Mouse (Mus musculus) cerebellum, postnatal 14 days (tissue): ENCODE results near the gene Cd83.
A peak's percentile ranks its signal among the peaks of the same experiment; 100 is the strongest.

Experiments used
- DNase-seq, 2 experiments: peaks; one replicate each; pipeline ENCODE4 v3.0.0; 2021; ENCODE audit warnings: mixed read lengths in 2 of 2

The Cd83 gene

DNA sequence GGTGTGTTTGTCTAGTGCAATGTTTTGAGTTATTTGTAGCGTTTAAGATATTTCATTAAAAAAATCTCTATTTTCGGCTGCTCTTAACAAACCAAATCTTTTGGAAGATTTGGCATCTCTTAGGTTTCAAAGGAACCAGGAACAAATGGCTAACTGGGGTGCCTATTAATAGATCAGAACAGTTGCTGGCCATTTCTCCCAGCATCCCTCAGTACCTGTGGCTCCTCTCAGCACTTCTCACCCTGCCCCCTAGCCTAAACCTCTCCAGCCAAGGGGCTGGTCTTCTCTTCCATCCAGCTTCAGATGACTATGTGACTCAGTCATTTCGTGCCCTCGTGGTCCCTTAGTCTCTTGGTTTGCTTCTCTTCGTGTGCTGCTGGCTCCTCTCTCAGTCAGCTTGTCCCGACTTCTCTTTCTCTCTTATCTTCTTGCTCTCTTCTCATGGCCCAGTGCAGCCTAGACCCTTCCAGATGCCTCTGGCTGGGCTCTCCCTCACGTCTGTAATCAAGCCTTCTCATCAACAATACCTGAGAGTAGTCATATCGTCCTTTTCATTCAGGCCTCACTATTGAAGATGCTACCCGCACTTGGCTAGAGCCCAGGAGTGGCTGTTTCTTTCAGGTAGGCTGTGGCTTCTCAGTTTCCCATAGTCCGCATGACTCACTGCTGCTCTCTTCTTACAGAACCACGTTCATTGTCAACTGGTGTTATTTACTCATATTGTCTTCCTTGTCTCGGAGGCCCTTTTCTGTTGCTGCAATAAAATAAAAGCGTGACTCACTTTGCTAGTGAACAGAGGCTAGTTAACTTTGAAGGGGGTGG, 9.8 kb upstream of the Cd83 start:
- DNase-seq, result no peak

DNA sequence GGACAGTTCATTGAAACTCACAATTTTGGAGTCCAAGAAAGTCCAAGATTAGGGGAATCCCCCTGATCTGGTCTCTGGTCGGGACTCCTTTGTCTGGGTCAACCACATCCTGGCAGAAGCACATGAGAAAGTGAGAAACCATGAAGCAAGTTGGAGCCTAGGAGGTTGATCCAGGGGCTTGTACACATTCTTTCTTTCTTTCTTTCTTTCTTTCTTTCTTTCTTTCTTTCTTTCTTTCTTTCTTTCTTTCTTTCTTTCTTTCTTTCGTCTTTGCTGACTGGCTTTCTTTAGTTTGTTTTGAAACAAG, 9.2 kb upstream of the Cd83 start:
- DNase-seq, result no peak

DNA sequence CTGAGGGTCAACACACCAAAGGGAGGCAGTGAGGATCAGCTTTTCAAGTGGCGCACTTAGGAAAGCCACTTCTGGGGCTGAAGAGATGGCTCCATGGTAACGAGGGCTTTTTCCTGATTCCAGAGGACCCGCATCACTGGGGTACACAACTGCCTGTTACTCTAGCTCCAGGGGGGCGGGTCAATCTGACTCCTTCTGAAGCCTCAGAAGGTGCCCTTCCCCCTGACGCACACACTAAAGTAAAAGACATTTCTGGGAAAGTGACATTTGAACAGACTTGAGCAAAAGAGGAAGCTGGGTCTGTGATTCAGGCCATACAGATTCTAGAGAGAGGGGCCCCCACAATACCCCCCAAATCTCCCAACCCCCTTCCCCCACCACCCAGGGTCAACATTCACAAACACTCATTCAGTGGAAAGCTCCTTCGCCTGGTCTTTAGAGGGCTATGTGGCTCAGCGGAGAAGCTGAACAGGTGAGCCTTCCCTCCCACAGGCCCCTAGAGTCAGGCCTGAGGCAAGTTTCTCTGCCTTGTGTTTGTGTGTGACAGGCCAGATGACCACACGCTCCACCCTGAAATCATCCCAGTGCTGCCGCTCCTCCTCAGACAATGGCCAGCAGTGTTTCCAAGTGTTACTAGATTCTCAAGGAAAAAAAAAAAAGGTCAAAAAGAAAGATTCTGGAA, 7.1 kb upstream of the Cd83 start:
- no peak for DNase-seq

DNA sequence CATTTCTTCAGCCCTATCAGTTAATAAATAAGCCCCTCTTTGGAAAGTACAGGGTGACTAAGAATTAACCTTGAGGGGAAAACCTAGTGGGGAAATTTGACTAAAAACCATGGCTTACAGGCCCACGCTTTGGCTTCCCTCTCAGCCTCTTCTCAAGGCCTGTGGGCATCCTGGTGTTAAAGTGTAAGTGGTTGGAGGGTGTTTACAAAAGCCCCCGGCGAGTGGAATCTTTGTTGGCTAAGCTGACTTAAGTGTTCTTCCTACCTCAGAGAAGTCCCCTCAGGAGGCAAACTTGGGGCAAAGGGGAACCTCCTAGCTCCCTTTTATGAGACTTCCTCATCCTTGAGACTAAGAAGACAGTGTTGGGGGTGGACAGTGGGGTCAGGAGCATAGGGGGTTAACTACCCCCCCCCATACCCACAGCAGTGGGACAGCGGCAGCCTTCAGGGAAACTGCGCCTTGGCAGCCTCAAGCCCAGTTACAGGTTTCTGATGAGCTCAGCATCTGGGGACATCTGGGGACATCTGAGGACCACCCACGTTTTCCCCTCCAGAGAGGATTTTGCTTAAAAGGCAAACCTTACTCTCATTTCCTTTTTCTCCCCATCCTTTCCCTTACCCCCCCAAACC, 6.4 kb upstream of the Cd83 start:
- no peak for DNase-seq

DNA sequence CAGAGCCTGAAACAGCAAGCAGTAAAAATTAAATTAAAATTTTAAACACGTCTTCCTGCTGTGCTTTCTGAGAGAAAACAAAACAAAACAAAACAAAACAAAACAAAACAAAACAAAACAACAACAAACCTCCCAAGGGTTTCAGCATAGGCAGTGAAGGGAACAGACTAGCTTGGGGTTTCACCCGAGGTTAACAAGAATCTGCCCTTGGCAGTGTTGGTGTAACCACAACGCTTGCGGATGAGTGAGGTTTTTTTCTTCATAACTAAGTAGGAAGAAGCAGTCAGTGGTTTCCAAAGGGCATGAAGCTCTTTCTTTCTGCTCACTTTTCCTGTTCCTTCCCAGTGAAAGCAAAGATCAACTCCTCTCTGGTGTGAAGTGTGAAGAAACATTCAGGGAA, 5.6 kb upstream of the Cd83 start:
- DNase-seq, result no peak

DNA sequence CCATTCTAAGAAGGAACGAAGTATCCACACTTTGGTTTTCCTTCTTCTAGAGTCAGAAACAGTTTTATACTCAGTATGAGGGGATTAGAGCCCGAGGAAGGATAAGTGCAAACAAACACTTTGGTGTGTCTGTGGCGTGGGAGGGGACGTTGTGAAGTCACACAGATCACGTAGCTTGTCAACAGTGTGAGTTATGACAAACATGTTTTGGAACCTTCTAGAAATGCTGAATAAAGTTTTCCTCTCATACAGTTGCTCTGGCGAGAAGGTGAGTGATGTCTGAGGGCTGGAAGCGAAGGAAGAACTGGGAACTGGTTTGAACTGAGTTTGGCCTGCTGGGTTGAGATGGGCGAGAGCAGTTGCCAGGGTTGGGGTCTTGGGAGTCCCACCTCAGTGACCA, 4.5 kb upstream of the Cd83 start:
- no peak for DNase-seq

DNA sequence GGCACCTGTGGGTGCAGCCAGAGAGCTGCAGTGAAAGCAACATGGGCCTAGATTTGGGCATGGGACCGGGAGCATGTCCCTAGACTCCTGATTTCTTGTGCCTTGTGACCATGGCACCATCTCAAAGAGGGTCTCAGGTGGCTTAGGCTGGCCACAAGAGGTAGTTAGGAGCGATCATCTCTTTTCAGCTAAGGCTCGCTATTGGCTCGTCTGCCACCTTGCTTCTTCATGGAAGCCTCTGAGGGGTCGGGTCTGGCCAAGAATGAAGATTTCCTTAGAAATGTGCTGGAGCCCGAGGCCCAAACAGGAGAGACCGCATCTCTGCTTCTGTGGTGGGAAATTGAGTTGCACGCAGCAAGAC, 1.1 kb downstream of the Cd83 start:
- no peak for DNase-seq

DNA sequence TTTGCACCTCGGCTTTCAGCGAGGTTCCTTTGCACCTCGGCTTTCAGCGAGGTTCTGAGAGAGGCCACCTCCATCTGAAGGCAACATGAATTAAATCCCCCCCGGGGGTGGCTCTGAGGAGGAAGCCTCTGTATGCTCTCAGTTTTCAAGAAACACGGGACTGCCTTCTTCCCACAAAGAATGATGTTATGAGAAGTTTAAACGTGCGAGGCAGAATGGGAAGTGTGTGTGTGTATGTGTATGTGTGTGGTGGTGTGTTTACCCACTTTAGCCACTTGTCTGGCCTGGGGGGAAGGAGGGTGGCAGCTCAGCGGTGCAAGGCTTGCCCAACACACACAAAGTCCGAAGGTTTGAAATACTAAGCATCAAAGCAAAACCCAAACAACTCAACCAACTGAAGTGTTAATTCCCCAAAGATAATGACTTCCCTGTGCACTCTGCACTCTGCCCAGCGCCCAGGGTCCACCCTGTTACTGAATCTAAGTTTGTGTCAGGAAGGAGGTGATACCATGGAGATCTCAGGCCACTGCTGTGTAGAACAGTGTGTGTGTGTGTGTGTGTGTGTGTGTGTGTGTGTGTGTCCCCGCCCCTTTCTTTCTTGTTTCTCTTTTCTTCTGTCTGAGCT, 1.7 kb downstream of the Cd83 start:
- DNase-seq, result no peak

DNA sequence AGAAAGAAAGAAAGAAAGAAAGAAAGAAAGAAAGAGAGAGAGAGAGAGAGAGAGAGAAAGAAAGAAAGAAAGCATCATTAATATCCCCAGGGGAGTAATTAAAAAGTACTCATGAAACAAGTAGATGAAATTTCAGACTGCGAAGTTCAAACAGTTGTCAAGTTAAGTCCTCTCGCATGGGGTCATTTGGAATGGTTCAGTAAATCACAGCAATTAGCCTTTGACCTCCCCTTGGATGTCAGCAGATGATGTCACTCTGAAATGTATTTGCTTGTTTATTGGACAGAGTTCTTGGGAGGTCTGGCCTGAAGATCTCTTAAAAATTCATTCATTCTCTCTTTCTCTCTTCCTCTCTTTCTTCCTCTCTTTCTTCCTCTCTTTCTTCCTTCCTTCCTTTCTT, 2.7 kb downstream of the Cd83 start:
- no peak for DNase-seq

DNA sequence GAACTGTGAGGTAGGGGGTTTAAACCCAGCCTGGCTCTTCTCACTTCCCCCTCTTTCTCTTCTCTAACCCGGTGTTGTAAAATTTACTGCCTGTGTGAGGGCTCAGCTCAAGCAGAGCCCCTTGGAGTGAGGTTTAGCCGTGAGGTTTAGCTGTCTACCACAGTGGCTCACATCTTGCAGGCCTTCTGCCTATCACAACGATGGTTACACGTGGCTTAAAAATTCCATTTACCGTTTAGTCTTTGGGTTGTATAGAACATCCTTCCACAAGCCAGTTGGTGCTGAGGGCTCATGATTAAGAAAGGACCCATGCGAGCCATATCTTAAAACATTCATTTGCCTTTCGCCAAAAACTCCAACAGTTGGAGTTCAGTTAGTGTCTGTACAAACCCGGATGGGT, 3.5 kb downstream of the Cd83 start:
- no peak for DNase-seq

DNA sequence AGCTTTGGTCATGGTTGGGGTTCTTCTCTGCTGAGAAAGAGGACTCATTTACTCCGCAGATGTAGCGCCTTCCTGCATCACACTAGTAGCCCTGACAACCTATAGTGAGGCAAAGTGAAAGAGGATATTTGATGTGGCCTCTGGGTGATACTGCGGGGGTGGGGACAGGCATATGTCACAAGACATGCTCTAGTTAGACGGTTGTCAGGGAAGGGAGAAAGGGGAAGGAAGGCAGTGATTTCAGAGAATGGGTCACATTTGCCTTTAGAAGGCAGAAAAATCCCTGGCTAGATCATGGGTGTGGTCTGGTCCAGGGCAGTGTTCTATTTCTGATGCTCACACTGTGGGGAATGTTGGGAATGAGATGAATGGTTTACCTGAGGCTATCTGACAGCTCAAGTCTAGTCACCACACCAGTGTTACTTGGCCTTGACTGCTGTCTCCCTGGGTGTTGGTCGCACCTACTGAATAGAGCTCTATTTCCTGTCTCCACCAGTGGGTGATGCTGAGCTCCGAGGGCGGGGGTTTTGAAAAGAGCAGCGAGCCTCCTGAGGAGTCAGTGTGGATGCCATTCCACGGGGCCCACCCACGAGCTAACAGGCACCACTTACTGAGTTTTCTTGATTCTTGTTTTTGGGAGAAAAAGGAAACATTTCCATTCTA, 4.5 kb downstream of the Cd83 start:
- DNase-seq, result no peak

DNA sequence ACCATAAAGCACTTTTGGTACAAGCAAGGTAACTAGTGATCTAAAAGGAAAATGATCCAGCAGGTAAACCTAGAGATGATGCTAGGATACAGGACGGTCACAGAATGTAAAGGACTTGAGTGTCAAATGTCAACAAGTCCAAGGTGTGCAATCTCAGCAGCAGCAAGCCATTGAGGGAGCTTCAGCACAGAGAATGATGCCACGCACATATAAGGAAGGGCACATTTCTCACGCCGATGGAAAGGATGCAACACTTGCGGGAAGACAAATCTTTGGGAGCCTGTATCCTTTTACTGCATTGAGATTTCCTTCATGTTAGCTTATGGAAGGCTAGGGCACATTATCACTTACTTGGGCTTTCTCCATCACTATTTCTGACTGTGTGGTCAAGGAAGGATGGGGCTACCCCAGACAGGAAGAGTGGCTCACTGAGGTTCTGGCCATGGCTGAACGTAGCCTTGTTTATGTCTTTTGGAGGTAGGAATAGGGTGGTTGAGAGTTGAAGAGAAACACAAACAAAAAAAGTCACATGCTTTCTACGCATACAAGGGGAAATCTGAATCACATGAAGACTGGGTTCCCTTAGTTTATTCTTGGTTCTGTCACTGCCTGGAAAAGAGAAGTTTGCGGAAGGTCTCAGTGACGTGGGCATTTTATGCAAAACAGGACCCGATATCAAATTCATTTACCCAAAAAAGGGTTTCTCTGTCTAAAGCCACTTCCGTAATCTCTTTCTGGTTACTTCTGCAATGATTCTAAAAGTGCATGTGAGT, 5.8 kb downstream of the Cd83 start:
- no peak for DNase-seq

DNA sequence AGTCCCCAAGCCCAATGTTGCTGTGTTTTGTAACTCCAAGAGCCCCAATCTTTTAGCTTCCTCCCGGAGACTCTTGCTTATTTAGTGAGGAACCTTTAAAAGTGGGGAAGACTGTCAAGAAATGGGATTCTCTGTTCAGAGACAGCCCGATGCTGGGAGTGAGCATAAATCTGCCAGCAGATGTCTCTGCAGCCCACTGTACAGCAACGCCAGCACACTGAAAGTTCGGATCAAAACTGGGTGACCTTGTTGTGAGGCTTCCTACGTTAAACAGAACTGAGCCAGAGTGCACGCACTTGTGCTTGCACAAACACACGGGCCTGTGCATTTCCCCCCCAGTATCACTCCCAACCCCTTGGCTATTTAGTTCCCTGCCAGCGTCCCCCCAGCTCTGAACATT, 10.8 kb downstream of the Cd83 start:
- peak; percentile 60 to 67 for DNase-seq

DNA sequence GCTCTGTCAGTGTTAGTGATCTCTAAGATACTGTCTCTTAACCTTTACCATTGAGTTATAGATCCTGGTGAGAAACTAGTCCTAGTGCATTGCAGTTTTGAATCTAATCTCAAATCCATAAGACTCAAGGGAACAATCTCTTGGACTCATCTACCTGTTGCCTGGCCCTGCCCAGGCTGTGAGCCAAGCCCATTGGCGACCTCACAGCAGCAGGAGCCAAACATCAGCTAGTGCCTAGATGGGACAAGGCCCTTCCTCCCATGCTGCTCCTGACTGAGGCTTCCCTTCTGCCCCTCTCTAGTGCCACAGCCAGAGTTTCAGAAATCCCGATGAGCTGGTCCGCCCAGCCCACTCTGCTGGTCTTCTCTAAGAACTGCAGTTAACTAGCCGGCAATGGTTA, 14.1 kb downstream of the Cd83 start:
- no peak for DNase-seq

DNA sequence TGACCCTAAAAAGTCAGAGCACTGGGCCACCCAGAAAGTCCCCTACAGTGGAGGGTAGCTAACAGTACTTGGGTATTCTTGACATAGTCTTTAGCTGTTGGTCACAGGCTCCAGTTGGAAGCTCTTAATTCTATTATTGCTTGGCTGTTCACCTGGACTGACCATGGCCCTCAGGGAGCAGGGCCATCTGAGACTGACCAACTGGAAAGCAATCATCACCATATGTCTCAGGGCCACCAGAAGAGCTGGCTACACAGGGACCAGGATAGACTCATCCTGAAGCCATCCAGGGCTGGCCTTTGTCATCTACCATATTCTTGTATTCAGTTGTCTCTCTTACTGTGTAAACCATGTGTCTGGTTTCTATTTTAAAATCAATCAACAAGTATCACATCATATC, 15.6 kb downstream of the Cd83 start:
- DNase-seq, result no peak

DNA sequence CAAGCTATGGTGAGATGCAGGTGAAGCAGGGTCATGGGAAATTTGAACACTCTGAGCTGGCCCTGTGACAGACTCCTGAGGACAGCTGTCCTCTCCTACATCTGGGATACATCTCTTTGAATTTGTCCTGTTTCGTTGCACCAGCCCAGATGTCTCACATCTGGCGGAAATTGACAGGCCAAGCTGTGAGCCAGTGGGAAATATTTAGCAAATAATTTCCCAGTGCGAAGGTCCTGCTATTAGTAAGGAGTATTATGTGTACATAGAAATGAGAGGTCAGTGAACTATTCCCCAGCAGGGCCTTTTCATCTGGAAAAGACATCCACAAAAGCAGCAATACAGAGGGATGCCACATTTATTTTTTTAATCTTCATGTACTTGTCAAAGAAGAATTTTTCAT, 17.4 kb downstream of the Cd83 start:
- no peak for DNase-seq

DNA sequence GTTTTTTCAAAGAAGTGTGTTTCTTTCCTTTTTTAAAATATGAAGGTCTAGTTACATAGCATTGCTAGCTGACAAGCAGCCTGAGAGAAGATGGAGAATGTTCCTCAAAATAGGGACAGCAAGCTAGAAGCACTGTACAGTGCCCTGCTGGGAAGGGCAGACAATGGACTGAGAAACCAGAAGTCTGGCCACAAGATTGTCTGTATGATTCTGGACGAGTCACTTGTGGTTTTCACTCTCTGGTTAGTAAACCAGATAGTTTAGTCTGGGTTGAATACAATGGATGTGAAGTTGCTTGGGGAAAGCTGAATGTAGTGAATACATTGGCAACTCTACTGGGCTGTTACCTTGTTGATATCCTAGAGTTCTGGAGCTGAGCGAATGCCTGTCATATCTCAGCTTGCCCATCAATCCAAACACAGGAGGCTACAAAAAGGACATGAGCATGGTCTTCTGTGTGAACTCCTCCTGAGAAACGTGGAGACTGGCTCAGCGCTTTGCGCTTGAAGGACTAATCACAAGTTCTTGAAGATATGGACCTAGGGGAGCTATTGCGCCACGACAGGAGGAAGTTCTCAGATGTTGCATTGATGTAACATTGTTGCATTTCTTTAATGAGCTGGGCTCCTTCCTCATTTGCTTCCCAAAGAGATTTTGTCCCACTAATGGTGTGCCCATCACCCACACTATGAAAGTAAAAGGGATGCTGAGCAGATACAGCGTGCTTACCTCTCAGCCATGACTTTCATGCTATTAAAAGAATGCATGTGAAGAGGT, 18.0 kb downstream of the Cd83 start:
- no peak for DNase-seq

DNA sequence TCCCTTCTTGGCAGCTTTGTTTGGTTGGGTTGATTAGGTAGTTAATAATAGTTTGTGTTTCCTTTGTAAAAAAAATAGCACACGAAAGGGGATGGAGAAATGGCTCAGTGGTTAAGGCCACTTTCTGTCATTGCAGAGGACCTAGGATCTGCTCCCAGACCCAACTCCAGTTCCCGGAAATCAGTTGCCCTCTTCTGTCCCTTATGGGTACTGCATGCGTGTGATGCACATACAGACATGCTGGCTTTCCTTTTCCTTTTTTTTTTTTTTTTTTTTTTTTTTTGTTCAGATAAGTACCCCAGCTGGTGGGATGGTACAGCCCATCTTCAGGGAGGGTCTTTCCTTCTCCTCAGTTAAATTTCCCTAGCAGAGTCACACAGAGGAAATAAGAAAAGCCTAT, 20.1 kb downstream of the Cd83 start:
- peak in 1 of 2 experiments; percentile 39 for DNase-seq

DNA sequence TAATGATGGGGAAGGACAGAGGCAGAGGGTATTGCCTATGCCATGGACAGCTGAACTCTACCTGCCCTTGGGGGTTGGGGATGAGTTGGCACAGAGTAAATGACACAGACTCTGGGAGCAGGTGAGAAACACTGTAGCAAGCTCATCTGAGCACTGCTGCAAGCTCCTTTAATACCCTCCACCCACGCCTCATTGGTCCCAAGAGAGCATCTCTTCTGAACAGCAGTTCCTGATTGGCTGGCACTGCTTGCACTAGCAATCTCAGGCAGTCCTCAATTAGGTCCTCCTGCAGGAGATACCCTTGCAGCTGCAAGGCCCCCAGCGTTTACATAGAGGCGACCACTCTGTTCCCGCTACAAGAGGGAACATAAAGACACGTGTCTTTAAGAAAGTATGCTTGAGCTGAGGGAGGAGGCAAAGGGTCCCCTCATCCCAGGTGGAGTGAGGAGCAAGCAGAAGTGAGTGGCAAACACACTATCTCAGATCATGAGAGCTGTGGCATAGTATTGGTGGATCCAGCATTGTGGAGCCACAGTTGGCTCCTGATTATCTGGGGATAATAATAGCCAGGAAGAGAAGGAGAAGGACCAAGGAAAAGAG, 20.7 kb downstream of the Cd83 start:
- DNase-seq, result no peak

DNA sequence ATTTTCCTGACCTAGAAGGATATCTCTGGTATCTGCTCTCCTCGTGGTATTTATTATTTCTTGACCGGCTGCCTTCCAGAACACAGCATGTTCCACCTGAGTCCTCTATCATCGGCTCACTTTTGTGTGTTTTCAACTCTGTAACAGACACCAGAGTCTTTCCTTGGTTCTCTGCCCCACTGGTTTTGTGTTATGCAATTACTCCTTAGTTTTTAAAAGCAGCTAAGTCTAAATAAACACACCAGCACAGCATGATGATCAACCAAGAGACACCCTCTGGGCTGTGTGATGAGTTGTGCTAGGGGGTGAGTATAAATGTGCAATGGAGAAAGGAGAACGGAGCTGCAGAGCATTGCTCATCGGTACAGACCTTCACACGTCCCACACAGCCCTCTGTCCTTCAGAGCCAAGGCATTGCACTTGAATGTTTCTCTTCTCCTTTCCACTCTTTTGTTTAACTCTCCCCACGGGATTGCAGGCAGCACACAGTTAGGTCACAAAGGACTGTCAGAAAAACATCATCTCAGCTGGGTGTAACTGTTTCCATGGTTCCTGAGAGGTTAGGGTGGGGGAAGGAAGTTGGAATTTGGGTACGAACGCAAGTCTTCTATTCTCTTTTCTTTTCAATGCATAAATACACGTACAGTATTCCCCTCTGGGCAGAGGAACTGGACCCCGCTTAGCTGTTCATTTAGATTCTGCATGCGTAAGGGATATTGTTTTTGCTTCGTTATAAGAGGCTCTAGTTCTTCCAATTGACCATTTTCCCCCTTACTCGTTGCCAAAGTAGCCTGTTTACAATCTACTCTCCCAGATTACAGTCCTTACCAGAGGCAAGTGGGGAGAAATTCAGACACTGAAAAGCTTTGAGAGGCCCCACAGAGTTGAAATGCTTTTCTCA, 22.0 kb downstream of the Cd83 start:
- DNase-seq, result no peak
